Mouse (Mus musculus) CH12.LX (cell line): ENCODE results near the gene Fosl1. TPM values are rescaled to one million over a fixed set of nuclear protein-coding genes. Genes with fewer than 3 reads are reported as not detected.
"Not testable (repeated sequence)": the region's sequence is repeated elsewhere in the genome, so short reads cannot be mapped to it uniquely, and the experiment has no call there.

ENCODE experiments used
- DNase-seq: peaks from one replicate; pipeline ENCODE4 v3.0.0-alpha.2; 2013; ENCODE audit errors: extremely low read depth
- H3K27ac ChIP-seq: 2 replicates; pipeline ENCODE4 v1.5.1; 2012; ENCODE audit warnings: low read depth, mild to moderate bottlenecking, control low read depth, moderate library complexity; ENCODE audit not compliant: insufficient read depth
- H3K27me3 ChIP-seq: replicated peaks from 2 replicates; pipeline ENCODE3; 2012; ENCODE audit warnings: inconsistent platforms
- H3K36me3 ChIP-seq, 2 experiments: replicated peaks in 1 of 2; 2 replicates each; pipeline versions ENCODE3 to v1.6.1; 2012; ENCODE audit warnings: inconsistent platforms in 1 of 2, low read length in 1 of 2, mild to moderate bottlenecking in 1 of 2, mixed read lengths in 1 of 2, moderate library complexity in 1 of 2; ENCODE audit not compliant: control insufficient read depth in 1 of 2, insufficient read depth in 1 of 2
- H3K4me1 ChIP-seq, 2 experiments: 2 replicates each; pipeline ENCODE4 v1.6.1; 2012; ENCODE audit warnings: inconsistent platforms in 1 of 2, moderate library complexity in 1 of 2; ENCODE audit not compliant: insufficient read depth in 2 of 2, control insufficient read depth in 1 of 2
- H3K4me2 ChIP-seq: 2 replicates; pipeline ENCODE4 v1.6.1; 2012; ENCODE audit warnings: low read depth, mild to moderate bottlenecking, control low read depth; ENCODE audit not compliant: poor library complexity, insufficient read depth, severe bottlenecking
- H3K4me3 ChIP-seq, 3 experiments: fragments of 150-350 bp in 1 of 3; sonication (generic) in 1 of 3; replicated peaks in 1 of 3; 2 replicates each; pipeline versions ENCODE3 to v1.5.1; 2011 to 2012; ENCODE audit warnings: low read depth in 2 of 3, low read length in 2 of 3, mild to moderate bottlenecking in 2 of 3, moderate library complexity in 2 of 3, control low read depth in 1 of 3, improper control_type of control experiment in 1 of 3, inconsistent platforms in 1 of 3, mixed read lengths in 1 of 3; ENCODE audit not compliant: poor library complexity in 1 of 3
- H3K79me2 ChIP-seq: replicated peaks from 2 replicates; pipeline ENCODE4 v1.6.1; 2012; ENCODE audit warnings: mild to moderate bottlenecking, moderate library complexity; ENCODE audit not compliant: control insufficient read depth, poor library complexity, insufficient read depth, severe bottlenecking; ENCODE audit errors: extremely low read depth
- H3K9ac ChIP-seq: 2 replicates; pipeline ENCODE4 v1.6.1; 2012; ENCODE audit warnings: low read depth, mild to moderate bottlenecking, control low read depth, moderate library complexity; ENCODE audit not compliant: insufficient read depth
- H3K9me3 ChIP-seq: replicated peaks from 2 replicates; pipeline ENCODE3; 2012; ENCODE audit warnings: low read length, inconsistent platforms, mixed read lengths
- BHLHE40 ChIP-seq: IDR thresholded peaks from 2 replicates; pipeline ENCODE4 v1.6.1; 2011; ENCODE audit warnings: mild to moderate bottlenecking, low read depth, low read length, improper control_type of control experiment
- CHD1 ChIP-seq: IDR thresholded peaks from 2 replicates; pipeline ENCODE4 v1.6.1; 2012; ENCODE audit warnings: low read depth, low read length, improper control_type of control experiment, inconsistent platforms
- CHD2 ChIP-seq: IDR thresholded peaks from 2 replicates; pipeline ENCODE4 v1.6.1; 2011; ENCODE audit warnings: low read length, improper control_type of control experiment
- CTCF ChIP-seq, 2 experiments: IDR thresholded peaks in 1 of 2; conservative IDR thresholded peaks in 1 of 2; 2 replicates each; pipeline ENCODE4 v1.5.1; 2011 to 2012; ENCODE audit warnings: low read depth in 2 of 2, low read length in 2 of 2, improper control_type of control experiment in 1 of 2, inconsistent platforms in 1 of 2, mild to moderate bottlenecking in 1 of 2, moderate library complexity in 1 of 2
- ELF1 ChIP-seq: IDR thresholded peaks from 2 replicates; pipeline ENCODE4 v1.6.1; 2014; ENCODE audit warnings: low read depth, mild to moderate bottlenecking, inconsistent platforms, low read length, improper control_type of control experiment
- EP300 ChIP-seq: IDR thresholded peaks from 2 replicates; pipeline ENCODE4 v1.6.1; 2011; ENCODE audit warnings: low read length, improper control_type of control experiment
- ETS1 ChIP-seq: conservative IDR thresholded peaks from 2 replicates; pipeline ENCODE4 v1.6.1; 2012; ENCODE audit warnings: low read depth, mild to moderate bottlenecking, inconsistent platforms, low read length, improper control_type of control experiment, moderate library complexity
- GABPA ChIP-seq: IDR thresholded peaks from 2 replicates; pipeline ENCODE4 v1.6.1; 2012; ENCODE audit warnings: low read depth, low read length, improper control_type of control experiment, inconsistent platforms; ENCODE audit not compliant: insufficient replicate concordance
- HCFC1 ChIP-seq: IDR thresholded peaks from 2 replicates; pipeline ENCODE4 v1.6.1; 2012; ENCODE audit warnings: low read depth, mild to moderate bottlenecking, inconsistent platforms, low read length, improper control_type of control experiment
- JUN ChIP-seq: IDR thresholded peaks from 2 replicates; pipeline ENCODE4 v1.6.1; 2011; ENCODE audit warnings: low read depth, mild to moderate bottlenecking, low read length, improper control_type of control experiment, moderate library complexity; ENCODE audit not compliant: insufficient read depth
- JUND ChIP-seq: conservative IDR thresholded peaks from 2 replicates; pipeline ENCODE4 v1.6.1; 2011; ENCODE audit warnings: low read depth, low read length, improper control_type of control experiment
- KAT2A ChIP-seq: IDR thresholded peaks from 2 replicates; pipeline ENCODE4 v1.6.1; 2012; ENCODE audit warnings: low read length, improper control_type of control experiment, inconsistent platforms; ENCODE audit not compliant: insufficient replicate concordance
- MAX ChIP-seq: IDR thresholded peaks from 2 replicates; pipeline ENCODE4 v1.6.1; 2011; ENCODE audit warnings: low read length, improper control_type of control experiment
- MAZ ChIP-seq: IDR thresholded peaks from 2 replicates; pipeline ENCODE4 v1.6.1; 2012; ENCODE audit warnings: low read depth, mild to moderate bottlenecking, inconsistent platforms, low read length, improper control_type of control experiment, moderate library complexity
- MEF2A ChIP-seq: IDR thresholded peaks from 2 replicates; pipeline ENCODE4 v1.6.1; 2014; ENCODE audit warnings: low read depth, mild to moderate bottlenecking, inconsistent platforms, low read length, improper control_type of control experiment, borderline replicate concordance
- MXI1 ChIP-seq: IDR thresholded peaks from 2 replicates; pipeline ENCODE4 v1.6.1; 2011; ENCODE audit warnings: mild to moderate bottlenecking, low read depth, low read length, improper control_type of control experiment
- MYC ChIP-seq: IDR thresholded peaks from 2 replicates; pipeline ENCODE4 v1.6.1; 2011; ENCODE audit warnings: low read depth, mild to moderate bottlenecking, improper control_type of control experiment, low read length
- NELFE ChIP-seq: IDR thresholded peaks from 2 replicates; pipeline ENCODE4 v1.6.1; 2011; ENCODE audit warnings: low read depth, low read length, improper control_type of control experiment
- NRF1 ChIP-seq: IDR thresholded peaks from 2 replicates; pipeline ENCODE4 v1.6.1; 2014; ENCODE audit warnings: low read depth, mild to moderate bottlenecking, inconsistent platforms, low read length, improper control_type of control experiment, moderate library complexity
- POLR2A ChIP-seq: IDR thresholded peaks from 2 replicates; pipeline ENCODE4 v1.6.1; 2011; ENCODE audit warnings: low read depth, mild to moderate bottlenecking, improper control_type of control experiment, low read length
- RAD21 ChIP-seq: IDR thresholded peaks from 2 replicates; pipeline ENCODE4 v1.6.1; 2011; ENCODE audit warnings: low read depth, mild to moderate bottlenecking, low read length, improper control_type of control experiment, moderate library complexity
- SIN3A ChIP-seq: IDR thresholded peaks from 2 replicates; pipeline ENCODE4 v1.6.1; 2012; ENCODE audit warnings: low read length, improper control_type of control experiment, inconsistent platforms
- SMC3 ChIP-seq: IDR thresholded peaks from 2 replicates; pipeline ENCODE4 v1.6.1; 2011; ENCODE audit warnings: low read depth, low read length, improper control_type of control experiment
- TBP ChIP-seq: conservative IDR thresholded peaks from 2 replicates; pipeline ENCODE4 v1.6.1; 2011; ENCODE audit warnings: low read depth, low read length, improper control_type of control experiment
- TCF12 ChIP-seq: IDR thresholded peaks from 2 replicates; pipeline ENCODE4 v1.6.1; 2014; ENCODE audit warnings: low read depth, mild to moderate bottlenecking, inconsistent platforms, low read length, improper control_type of control experiment
- USF1 ChIP-seq: IDR thresholded peaks from 2 replicates; pipeline ENCODE4 v1.6.1; 2014; ENCODE audit warnings: low read depth, mild to moderate bottlenecking, inconsistent platforms, low read length, improper control_type of control experiment
- ZC3H11A ChIP-seq: IDR thresholded peaks from 2 replicates; pipeline ENCODE4 v1.6.1; 2012; ENCODE audit warnings: low read depth, mild to moderate bottlenecking, inconsistent platforms, low read length, improper control_type of control experiment
- ZKSCAN1 ChIP-seq: IDR thresholded peaks from 2 replicates; pipeline ENCODE4 v1.6.1; 2012; ENCODE audit warnings: low read depth, inconsistent platforms, low read length, improper control_type of control experiment, borderline replicate concordance
- ZMIZ1 ChIP-seq: IDR thresholded peaks from 2 replicates; pipeline ENCODE4 v1.6.1; 2012; ENCODE audit warnings: low read depth, mild to moderate bottlenecking, inconsistent platforms, low read length, improper control_type of control experiment
- dilution Hi-C: fragments of 300-500 bp; cut with MboI; formaldehyde crosslinking; loops from 2 replicates; pipeline ENCODE4 v1.14.3; 2020; ENCODE audit warnings: low sequenced_read_pairs; ENCODE audit not compliant: extremely low pct_unique_long_range_greater_than_20kb, extremely low pct_ligation_motif_present
- in situ Hi-C: fragments of 300-500 bp; cut with MboI; formaldehyde crosslinking; loops from 3 replicates; pipeline ENCODE4 v1.14.3; 2019; ENCODE audit warnings: low sequenced_read_pairs, low pct_ligation_motif_present, low pct_unique_long_range_greater_than_20kb, mixed read lengths
- polyA plus RNA-seq: library from polyadenylated mRNA; unstranded; fragments of >175 nt; gene quantifications from 2 replicates; pipeline ENCODE4 v1.2.1, GENCODE M21; 2012; ENCODE audit warnings: low read depth; ENCODE audit not compliant: insufficient read length
- total RNA-seq, 2 experiments: library from RNA; depleted of rRNA; stranded (reverse); fragments of 300-350 nt in 1 of 2; fragments of >200 nt in 1 of 2; gene quantifications; 2 replicates each; pipeline ENCODE4 v1.2.3; 2012 to 2014

Gene Fosl1
- total and polyA plus RNA-seq, 3 experiments: not detected

DNA sequence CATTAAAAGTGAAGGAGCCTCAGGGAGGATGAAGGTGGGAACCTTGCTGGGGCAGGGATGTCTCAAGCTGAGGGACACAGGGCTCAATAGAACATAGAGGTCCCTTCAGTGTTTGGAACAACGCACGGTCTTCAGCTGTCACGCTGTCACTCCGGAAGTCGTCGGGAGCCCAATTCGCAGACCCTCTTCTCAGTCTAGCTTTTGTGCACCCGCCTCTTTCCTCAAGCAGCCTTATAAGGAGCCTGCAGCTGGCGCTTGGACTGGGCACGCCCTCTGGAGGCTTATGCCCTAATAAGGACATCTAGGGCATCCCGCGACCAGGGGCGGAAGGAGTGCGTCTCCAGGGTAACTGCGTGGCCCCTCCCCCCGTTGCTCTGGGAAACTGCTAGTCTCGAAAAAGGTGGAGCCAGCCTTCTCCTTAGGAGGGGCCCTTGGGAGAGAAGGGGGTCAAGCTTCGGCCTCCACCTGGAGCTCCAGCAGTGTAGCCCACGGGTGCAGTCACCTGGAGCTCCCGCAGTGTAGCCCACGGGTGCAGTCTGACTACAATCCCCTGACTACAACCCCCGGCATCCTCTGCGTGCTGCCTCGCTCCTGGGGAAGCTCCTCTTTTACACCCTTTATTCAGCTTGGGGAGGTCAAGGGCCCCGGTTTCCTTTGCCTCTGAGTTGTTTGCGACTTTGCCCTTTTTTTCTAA, 41.7 kb downstream of the Fosl1 start:
- DNase-seq: peak; percentile 99
- peaks cover 24% of the 10 kb centered on the region for H3K79me2 ChIP-seq
- dilution Hi-C loops: no loop called here

DNA sequence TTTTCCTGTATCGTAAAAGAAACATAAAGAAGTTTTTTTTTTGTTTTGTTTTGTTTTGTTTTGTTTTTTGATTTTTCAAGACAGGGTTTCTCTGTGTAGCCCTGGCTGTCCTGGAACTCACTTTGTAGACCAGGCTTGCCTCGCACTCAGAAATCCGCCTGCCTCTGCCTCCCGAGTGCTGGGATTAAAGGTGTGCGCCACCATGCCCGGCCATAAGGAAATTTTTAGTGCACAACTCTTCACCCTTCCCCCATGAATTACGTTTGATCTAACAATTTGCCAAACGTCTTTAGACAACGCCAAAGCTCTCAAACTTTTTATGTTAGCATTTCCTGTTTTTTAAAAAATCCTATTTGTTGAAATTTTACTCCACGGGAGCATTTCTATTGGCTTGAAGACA, 42.4 kb downstream of the Fosl1 start:
- Histone ChIP-seq H3K36me3 (peaks cover 35 to 45% of the 10 kb centered on the region in 2 experiments), H3K79me2 (peaks cover 24% of the 10 kb centered on the region), H3K4me3 (peak overlapping the region in 2 of 3 experiments; percentile 29 to 99), H3K4me2 (0 out of 2 replicates have a peak overlapping the region, but pooled peaks have one; percentile 32), H3K4me1 (peaks cover 6 to 35% of the 10 kb centered on the region in 2 experiments; a peak in 3 of 4 replicates)
- dilution Hi-C loops, H3K9me3 ChIP-seq, DNase-seq, H3K27me3 ChIP-seq, H3K9ac ChIP-seq, H3K27ac ChIP-seq: not testable (repeated sequence)
- TF ChIP-seq ZMIZ1 (0 out of 2 replicates have a peak, but pooled peaks have one; percentile 33), CHD1 (0 out of 2 replicates have a peak, but pooled peaks have one; percentile 76)
- in situ Hi-C loops: loop anchor here (5.0 kb wide), 1 partner anchor 32 kb away; the partner anchor contains the start of gene Ccdc85b

More for the DNA sequence above, 41.7 kb downstream of the Fosl1 start:
- in situ Hi-C loops: no loop called here
- peak overlapping the region; percentile 38 to 71 (median 52) for H3K4me3 ChIP-seq
- H3K4me1 ChIP-seq: peaks cover 6 to 35% of the 10 kb centered on the region in 2 experiments; a peak in 3 of 4 replicates
- H3K9me3 ChIP-seq: no peaks in the 10 kb centered on the region
- H3K27ac ChIP-seq: peak overlapping the region; percentile 72
- peak overlapping the region; percentile 53 for H3K9ac ChIP-seq
- no peaks in the 10 kb centered on the region for H3K27me3 ChIP-seq
- H3K36me3 ChIP-seq: peaks cover 35 to 45% of the 10 kb centered on the region in 2 experiments
- no peak for TF ChIP-seq USF1
- TF ChIP-seq MAZ: 0 out of 2 replicates have a peak, but pooled peaks have one; percentile 49
- TF ChIP-seq SIN3A: no peak; the same call in 1 of the 2 replicates
- no peak for TF ChIP-seq ZKSCAN1
- TF ChIP-seq MYC: peak; percentile 85
- peak; percentile 80; the same call in 1 of the 2 replicates for TF ChIP-seq MAX
- peak; percentile 70 for TF ChIP-seq TCF12
- TF ChIP-seq POLR2A: peak; percentile 93
- TF ChIP-seq SMC3: no peak
- TF ChIP-seq NRF1: 0 out of 2 replicates have a peak, but pooled peaks have one; percentile 14
- no peak for TF ChIP-seq GABPA
- no peak for TF ChIP-seq ETS1
- no peak for TF ChIP-seq JUN
- TF ChIP-seq CHD2: peak; percentile 49; the same call in 1 of the 2 replicates
- peak; percentile 83 for TF ChIP-seq ELF1
- no peak for TF ChIP-seq MEF2A
- peak; percentile 97 for TF ChIP-seq MXI1
- TF ChIP-seq CTCF (conservative IDR thresholded peaks at IDR 0.05 in 1 of 2, IDR thresholded peaks at IDR 0.05 in 1 of 2; ENCODE audit: low read depth in 2 of 2, low read length in 2 of 2): no peak
- peak; percentile 3; the same call in 1 of the 2 replicates for TF ChIP-seq EP300
- no peak for TF ChIP-seq ZC3H11A
- 0 out of 2 replicates have a peak, but pooled peaks have one; percentile 51 for TF ChIP-seq KAT2A
- peak; percentile 85 for TF ChIP-seq HCFC1
- no peak for TF ChIP-seq BHLHE40
- no peak for TF ChIP-seq JUND
- TF ChIP-seq ZMIZ1: peak; percentile 64
- peak; percentile 89 for TF ChIP-seq NELFE
- peak; percentile 94 for TF ChIP-seq TBP
- TF ChIP-seq RAD21: no peak
- peak overlapping the region; percentile 81 for H3K4me2 ChIP-seq
